Mouse (Mus musculus): Measurements from ENCODE around the gene Extl1. TPM values are rescaled to one million over a fixed set of nuclear protein-coding genes. Genes with fewer than 3 reads are reported as not detected.

Extl1 gene
- polyA plus RNA-seq, 1 experiment from 2014 or later = 0.97 TPM

- Histone ChIP-seq H3K4me2 (replicated peaks) (no peak overlapping the region), H3K27me3 (peaks cover 4% of the 10 kb centered on the region; the same call in 1 of the 2 replicates), H3K9ac (replicated peaks) (no peak overlapping the region), H3K27ac (replicated peaks) (no peak overlapping the region), H3K9me3 (no peaks in the 10 kb centered on the region), H3K4me1 (0 out of 2 replicates have a peak, but pooled peaks cover 3% of the 10 kb centered on the region), H3K36me3 (no peaks in the 10 kb centered on the region), H3K4me3 (no peak overlapping the region)
- 74% methylated on average over 5 of the region's 5 CpGs for WGBS
- no peak for ATAC-seq (ENCODE audit: low FRiP score, low read depth)
These were observed 64.0 kb downstream of the Extl1 start for GRCm38 (mm10) chr4:134319674-134320073.

- Histone ChIP-seq H3K4me1 (0 out of 2 replicates have a peak, but pooled peaks cover 4% of the 10 kb centered on the region), H3K36me3 (no peaks in the 10 kb centered on the region), H3K27me3 (peaks cover 4% of the 10 kb centered on the region; the same call in 1 of the 2 replicates), H3K9me3 (no peaks in the 10 kb centered on the region), H3K4me3 (no peak overlapping the region), H3K4me2 (replicated peaks) (no peak overlapping the region), H3K9ac (replicated peaks) (no peak overlapping the region), H3K27ac (replicated peaks) (no peak overlapping the region)
- 90% methylated on average over 5 of the region's 5 CpGs for WGBS
- ATAC-seq (ENCODE audit: low FRiP score, low read depth) = no peak
These were observed 64.6 kb downstream of the Extl1 start for GRCm38 (mm10) chr4:134319074-134319473.

GRCm38 (mm10) chr4:134316390-134316789 lies 67.3 kb downstream of the Extl1 start:
- 0 out of 2 replicates have a peak, but pooled peaks cover 4% of the 10 kb centered on the region for H3K4me1 ChIP-seq
- H3K9me3 ChIP-seq = 0 out of 2 replicates have a peak, but pooled peaks cover 4% of the 10 kb centered on the region
- H3K27ac ChIP-seq (replicated peaks) = no peak overlapping the region
- no peaks in the 10 kb centered on the region for H3K36me3 ChIP-seq
- H3K4me2 ChIP-seq (replicated peaks) = no peak overlapping the region
- peaks cover 4% of the 10 kb centered on the region; the same call in 1 of the 2 replicates for H3K27me3 ChIP-seq
- WGBS = 52% methylated on average over 16 of the region's 16 CpGs
- H3K9ac ChIP-seq (replicated peaks) = no peak overlapping the region
- H3K4me3 ChIP-seq = no peak overlapping the region
- no peak for ATAC-seq (ENCODE audit: low FRiP score, low read depth)

- H3K36me3 ChIP-seq = no peaks in the 10 kb centered on the region
- H3K9ac ChIP-seq (replicated peaks) = no peak overlapping the region
- H3K4me2 ChIP-seq (replicated peaks) = no peak overlapping the region
- no peak overlapping the region for H3K27ac ChIP-seq (replicated peaks)
- ATAC-seq (ENCODE audit: low FRiP score, low read depth) = no peak
- 0 out of 2 replicates have a peak, but pooled peaks cover 4% of the 10 kb centered on the region for H3K9me3 ChIP-seq
- H3K4me1 ChIP-seq = 0 out of 2 replicates have a peak, but pooled peaks cover 4% of the 10 kb centered on the region
- no peak overlapping the region for H3K4me3 ChIP-seq
- H3K27me3 ChIP-seq = peaks cover 4% of the 10 kb centered on the region; the same call in 1 of the 2 replicates
- WGBS = 84% methylated on average over 9 of the region's 9 CpGs
These were observed 68.2 kb downstream of the Extl1 start for GRCm38 (mm10) chr4:134315470-134315869.

GRCm38 (mm10) chr4:134314876-134315275 lies 68.8 kb downstream of the Extl1 start, which contains the start of gene Trim63:
Gene Trim63 (plus strand): TSS chr4:134315120.
- Histone ChIP-seq H3K4me1 (0 out of 2 replicates have a peak, but pooled peaks cover 4% of the 10 kb centered on the region), H3K4me2 (replicated peaks) (no peak within 1 kb of the TSS), H3K4me3 (no peak within 1 kb of the TSS), H3K9me3 (0 out of 2 replicates have a peak, but pooled peaks cover 4% of the 10 kb centered on the region), H3K9ac (replicated peaks) (no peak within 1 kb of the TSS), H3K36me3 (no peaks in the 10 kb centered on the region), H3K27ac (replicated peaks) (no peak within 1 kb of the TSS), H3K27me3 (peaks cover 4% of the 10 kb centered on the region; the same call in 1 of the 2 replicates)
- ATAC-seq (ENCODE audit: low FRiP score, low read depth) = no peak
- 42% methylated on average over 11 of the region's 11 CpGs for WGBS

GRCm38 (mm10) chr4:134314081-134314655 lies 69.5 kb downstream of the Extl1 start:
- 86% methylated on average over 4 of the region's 4 CpGs for WGBS
- Histone ChIP-seq H3K36me3 (no peaks in the 10 kb centered on the region), H3K4me1 (0 out of 2 replicates have a peak, but pooled peaks cover 4% of the 10 kb centered on the region), H3K4me2 (replicated peaks) (no peak overlapping the region), H3K9ac (replicated peaks) (no peak overlapping the region), H3K27me3 (peaks cover 4% of the 10 kb centered on the region; the same call in 1 of the 2 replicates), H3K9me3 (0 out of 2 replicates have a peak, but pooled peaks cover 4% of the 10 kb centered on the region), H3K4me3 (no peak overlapping the region), H3K27ac (replicated peaks) (no peak overlapping the region)
- no peak for ATAC-seq (ENCODE audit: low FRiP score, low read depth)

GRCm38 (mm10) chr4:134312901-134313300 lies 70.7 kb downstream of the Extl1 start:
- 95% methylated on average over 6 of the region's 6 CpGs for WGBS
- Histone ChIP-seq H3K4me3 (no peak overlapping the region), H3K27me3 (no peaks in the 10 kb centered on the region), H3K4me1 (0 out of 2 replicates have a peak, but pooled peaks cover 4% of the 10 kb centered on the region), H3K4me2 (replicated peaks) (no peak overlapping the region), H3K9me3 (0 out of 2 replicates have a peak, but pooled peaks cover 4% of the 10 kb centered on the region), H3K36me3 (no peaks in the 10 kb centered on the region), H3K9ac (replicated peaks) (no peak overlapping the region), H3K27ac (replicated peaks) (no peak overlapping the region)
- no peak for ATAC-seq (ENCODE audit: low FRiP score, low read depth)

- no peak overlapping the region for H3K9ac ChIP-seq (replicated peaks)
- H3K4me2 ChIP-seq (replicated peaks) = no peak overlapping the region
- H3K36me3 ChIP-seq = no peaks in the 10 kb centered on the region
- no peak for ATAC-seq (ENCODE audit: low FRiP score, low read depth)
- peaks cover 10% of the 10 kb centered on the region for H3K4me1 ChIP-seq
- H3K27me3 ChIP-seq = no peaks in the 10 kb centered on the region
- 94% methylated on average over 5 of the region's 5 CpGs for WGBS
- no peak overlapping the region for H3K27ac ChIP-seq (replicated peaks)
- 0 out of 2 replicates have a peak, but pooled peaks cover 4% of the 10 kb centered on the region for H3K9me3 ChIP-seq
- H3K4me3 ChIP-seq = no peak overlapping the region
These were observed 71.3 kb downstream of the Extl1 start for GRCm38 (mm10) chr4:134312341-134312740.

GRCm38 (mm10) chr4:134311784-134312183 lies 71.9 kb downstream of the Extl1 start:
- no peaks in the 10 kb centered on the region for H3K36me3 ChIP-seq
- H3K9me3 ChIP-seq = 0 out of 2 replicates have a peak, but pooled peaks cover 4% of the 10 kb centered on the region
- H3K27me3 ChIP-seq = no peaks in the 10 kb centered on the region
- ATAC-seq (ENCODE audit: low FRiP score, low read depth) = no peak
- no peak overlapping the region for H3K9ac ChIP-seq (replicated peaks)
- H3K27ac ChIP-seq (replicated peaks) = no peak overlapping the region
- H3K4me1 ChIP-seq = peaks cover 15% of the 10 kb centered on the region
- H3K4me3 ChIP-seq = no peak overlapping the region
- H3K4me2 ChIP-seq (replicated peaks) = no peak overlapping the region
- WGBS = 89% methylated on average over 9 of the region's 9 CpGs

- Histone ChIP-seq H3K36me3 (no peaks in the 10 kb centered on the region), H3K4me2 (replicated peaks) (no peak overlapping the region), H3K9me3 (0 out of 2 replicates have a peak, but pooled peaks cover 4% of the 10 kb centered on the region), H3K4me3 (no peak overlapping the region), H3K4me1 (peaks cover 15% of the 10 kb centered on the region), H3K27ac (replicated peaks) (no peak overlapping the region), H3K27me3 (no peaks in the 10 kb centered on the region), H3K9ac (replicated peaks) (no peak overlapping the region)
- 91% methylated on average over 9 of the region's 9 CpGs for WGBS
- no peak for ATAC-seq (ENCODE audit: low FRiP score, low read depth)
These were observed 73.0 kb downstream of the Extl1 start for GRCm38 (mm10) chr4:134310656-134311055.

- Histone ChIP-seq H3K36me3 (no peaks in the 10 kb centered on the region), H3K27ac (replicated peaks) (no peak overlapping the region), H3K27me3 (no peaks in the 10 kb centered on the region), H3K9me3 (0 out of 2 replicates have a peak, but pooled peaks cover 4% of the 10 kb centered on the region), H3K9ac (replicated peaks) (no peak overlapping the region), H3K4me2 (replicated peaks) (no peak overlapping the region), H3K4me1 (peaks cover 15% of the 10 kb centered on the region), H3K4me3 (no peak overlapping the region)
- 88% methylated on average over 7 of the region's 7 CpGs for WGBS
- ATAC-seq (ENCODE audit: low FRiP score, low read depth) = no peak
These were observed 73.5 kb downstream of the Extl1 start for GRCm38 (mm10) chr4:134310106-134310505.

- WGBS = 15% methylated on average over 12 of the region's 12 CpGs
- no peak overlapping the region for H3K27ac ChIP-seq (replicated peaks)
- H3K4me2 ChIP-seq (replicated peaks) = peak overlapping the region; percentile 19; the same call in 1 of the 2 replicates
These were observed 76.1 kb downstream of the Extl1 start for GRCm38 (mm10) chr4:134307367-134308072.

More at GRCm38 (mm10) chr4:134307367-134308072, 76.1 kb downstream of the Extl1 start:
- Histone ChIP-seq H3K9me3 (no peaks in the 10 kb centered on the region), H3K4me3 (no peak overlapping the region), H3K27me3 (no peaks in the 10 kb centered on the region), H3K36me3 (no peaks in the 10 kb centered on the region), H3K4me1 (peaks cover 11% of the 10 kb centered on the region), H3K9ac (replicated peaks) (no peak overlapping the region)
- no peak for ATAC-seq (ENCODE audit: low FRiP score, low read depth)

Data from midbrain, embryonic 12.5 days (tissue).